Mouse (Mus musculus): ENCODE data around the gene Gdpgp1.

GRCm38 (mm10) chr7:80193941-80194739 lies 38.5 kb upstream of the Gdpgp1 start:
- TF ChIP-seq CTCF (IDR thresholded peaks at IDR 0.05; ENCODE audit: insufficient read depth, low read length) (no peak), POLR2A (IDR thresholded peaks at IDR 0.05; ENCODE audit: borderline replicate concordance, extremely low read depth, low read depth, low read length) (no peak)
